Mouse (Mus musculus): ENCODE results near the gene Henmt1.

DNA sequence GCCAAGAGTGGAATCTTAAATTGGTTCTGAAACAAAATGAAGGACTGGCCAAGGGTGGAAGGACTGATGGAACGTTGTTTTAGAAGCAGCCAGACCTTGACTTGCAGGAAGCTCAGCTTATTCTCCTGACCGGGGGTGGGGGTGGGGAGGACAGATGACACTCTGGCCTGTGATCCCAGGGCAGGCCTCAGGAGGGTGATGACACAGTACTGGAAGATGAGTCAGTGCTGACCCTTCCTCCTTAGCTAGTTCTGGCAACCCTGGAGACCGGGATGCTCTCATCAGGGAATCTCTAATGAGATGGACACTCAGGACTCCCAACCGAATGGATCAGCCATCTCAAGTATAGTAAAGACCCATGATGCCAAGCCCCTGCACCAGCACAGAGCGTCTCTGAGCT, 66.1 kb downstream of the Henmt1 start:
- TF ChIP-seq POLR2A (IDR thresholded peaks at IDR 0.05; ENCODE audit: borderline replicate concordance, low read depth, low read length), result no peak
- TF ChIP-seq CTCF (IDR thresholded peaks at IDR 0.05; ENCODE audit: low read depth, low read length), result no peak
